Mouse (Mus musculus): ENCODE data around the gene Csnk2a1.

DNA sequence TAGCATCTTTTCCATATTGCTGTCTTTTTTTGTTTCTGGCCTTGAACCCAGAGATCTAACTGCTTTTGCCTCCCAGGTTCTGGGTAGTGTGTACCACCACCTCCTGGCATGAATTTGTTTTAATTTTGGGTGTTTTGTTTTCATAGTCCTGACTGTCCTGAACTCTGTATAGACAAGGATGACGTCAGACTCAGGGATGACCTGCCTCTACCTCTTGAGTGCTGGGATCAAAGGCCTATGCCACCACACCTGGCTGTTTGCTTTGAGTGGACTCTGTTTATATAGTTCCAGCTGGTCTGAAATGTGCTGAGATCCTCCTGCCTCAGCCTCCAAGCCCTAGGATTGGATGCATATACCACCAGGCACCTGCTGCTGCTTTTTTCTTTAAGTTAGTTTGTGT is 11.3 kb downstream of the Csnk2a1 start:
- TF ChIP-seq FLI1 (IDR thresholded peaks at IDR 0.05; ENCODE audit: low read length) (no peak), GATA1 (IDR thresholded peaks at IDR 0.05; ENCODE audit: borderline replicate concordance, low read length) (no peak)

Data from megakaryocyte, embryonic 14.5 days (primary cell).